Mouse (Mus musculus): ENCODE results near the gene Tyw1. TPM values are rescaled to one million over a fixed set of nuclear protein-coding genes. Genes with fewer than 3 reads are reported as not detected.

The Tyw1 gene
- total RNA-seq, 2 experiments from 2014 or later: 17.9 to 19.4 TPM

- DNase-seq: no peak
- intact Hi-C loops (cut with DNase I): no loop called here
These were observed 52.5 kb downstream of the Tyw1 start for GRCm38 (mm10) chr5:130307921-130308320.

- no peak for DNase-seq
- intact Hi-C loops (cut with DNase I): no loop called here
These were observed 54.7 kb downstream of the Tyw1 start for GRCm38 (mm10) chr5:130310077-130310476.

GRCm38 (mm10) chr5:130310827-130311226 lies 55.4 kb downstream of the Tyw1 start:
- intact Hi-C loops (cut with DNase I): no loop called here
- DNase-seq: no peak

GRCm38 (mm10) chr5:130313488-130313887 lies 58.1 kb downstream of the Tyw1 start:
- DNase-seq: no peak
- intact Hi-C loops (cut with DNase I): no loop called here

- intact Hi-C loops (cut with DNase I): no loop called here
- DNase-seq: no peak
These were observed 59.5 kb downstream of the Tyw1 start for GRCm38 (mm10) chr5:130314926-130315325.

- intact Hi-C loops (cut with DNase I): no loop called here
- DNase-seq: peak; percentile 82
These were observed 60.9 kb downstream of the Tyw1 start for GRCm38 (mm10) chr5:130316321-130316720.

- intact Hi-C loops (cut with DNase I): no loop called here
- DNase-seq: no peak
These were observed 64.4 kb downstream of the Tyw1 start for GRCm38 (mm10) chr5:130319783-130320182.

- peak; percentile 50 for DNase-seq
- intact Hi-C loops (cut with DNase I): no loop called here
These were observed 65.1 kb downstream of the Tyw1 start for GRCm38 (mm10) chr5:130320485-130320884.

GRCm38 (mm10) chr5:130325486-130325885 lies 70.1 kb downstream of the Tyw1 start:
- no peak for DNase-seq
- intact Hi-C loops (cut with DNase I): no loop called here

GRCm38 (mm10) chr5:130327615-130328263 lies 72.3 kb downstream of the Tyw1 start:
- no peak for DNase-seq
- intact Hi-C loops (cut with DNase I): no loop called here

GRCm38 (mm10) chr5:130328366-130328765 lies 72.9 kb downstream of the Tyw1 start:
- DNase-seq: no peak
- intact Hi-C loops (cut with DNase I): no loop called here

- intact Hi-C loops (cut with DNase I): no loop called here
These were observed 74.5 kb downstream of the Tyw1 start for GRCm38 (mm10) chr5:130329889-130330288.

GRCm38 (mm10) chr5:130330801-130331200 lies 75.4 kb downstream of the Tyw1 start:
- DNase-seq: no peak

More at GRCm38 (mm10) chr5:130329889-130330288, 74.5 kb downstream of the Tyw1 start:
- DNase-seq: no peak

GRCm38 (mm10) chr5:130331206-130331605 lies 75.8 kb downstream of the Tyw1 start:
- intact Hi-C loops (cut with DNase I): no loop called here
- no peak for DNase-seq

More at GRCm38 (mm10) chr5:130330801-130331200, 75.4 kb downstream of the Tyw1 start:
- intact Hi-C loops (cut with DNase I): no loop called here

GRCm38 (mm10) chr5:130333566-130333965 lies 78.1 kb downstream of the Tyw1 start:
- intact Hi-C loops (cut with DNase I): no loop called here
- peak; percentile 63 for DNase-seq

GRCm38 (mm10) chr5:130333971-130334370 lies 78.6 kb downstream of the Tyw1 start:
- intact Hi-C loops (cut with DNase I): no loop called here
- DNase-seq: peak; percentile 29

GRCm38 (mm10) chr5:130335462-130335861 lies 80.0 kb downstream of the Tyw1 start:
- no peak for DNase-seq
- intact Hi-C loops (cut with DNase I): no loop called here

- DNase-seq: no peak
- intact Hi-C loops (cut with DNase I): no loop called here
These were observed 85.2 kb downstream of the Tyw1 start for GRCm38 (mm10) chr5:130340656-130341055.

GRCm38 (mm10) chr5:130344999-130345398 lies 89.6 kb downstream of the Tyw1 start:
- no peak for DNase-seq
- intact Hi-C loops (cut with DNase I): no loop called here

GRCm38 (mm10) chr5:130345871-130346270 lies 90.5 kb downstream of the Tyw1 start:
- intact Hi-C loops (cut with DNase I): no loop called here

GRCm38 (mm10) chr5:130355223-130355622 lies 99.8 kb downstream of the Tyw1 start:
- peak; percentile 29 for DNase-seq
- intact Hi-C loops (cut with DNase I): no loop called here

More at GRCm38 (mm10) chr5:130345871-130346270, 90.5 kb downstream of the Tyw1 start:
- no peak for DNase-seq

- no peak for DNase-seq
- intact Hi-C loops (cut with DNase I): no loop called here
These were observed 107.7 kb downstream of the Tyw1 start for GRCm38 (mm10) chr5:130363111-130363510.

- intact Hi-C loops (cut with DNase I): no loop called here
These were observed 108.4 kb downstream of the Tyw1 start for GRCm38 (mm10) chr5:130363773-130364172.

More at GRCm38 (mm10) chr5:130363773-130364172, 108.4 kb downstream of the Tyw1 start:
- no peak for DNase-seq

Measured in left cerebral cortex, postnatal 4 days (tissue).